Mouse (Mus musculus) MEL (cell line): ENCODE results near the gene Taldo1.

ENCODE experiments used
- CTCF ChIP-seq, 3 experiments: IDR thresholded peaks in 2 of 3; conservative IDR thresholded peaks in 1 of 3; 2 replicates each; pipeline ENCODE4 v1.5.1; 2011 to 2012; ENCODE audit warnings: low read length in 3 of 3, low read depth in 2 of 3, mild to moderate bottlenecking in 2 of 3, improper control_type of control experiment in 1 of 3, inconsistent platforms in 1 of 3, mixed read lengths in 1 of 3, moderate library complexity in 1 of 3; ENCODE audit not compliant: control insufficient read depth in 1 of 3, insufficient read depth in 1 of 3, poor library complexity in 1 of 3, severe bottlenecking in 1 of 3
- EP300 ChIP-seq, 2 experiments: IDR thresholded peaks; 2 replicates each; pipeline ENCODE4 v1.6.1; 2011; ENCODE audit warnings: improper control_type of control experiment in 2 of 2, low read length in 2 of 2, low read depth in 1 of 2, mild to moderate bottlenecking in 1 of 2
- NELFE ChIP-seq: IDR thresholded peaks from 2 replicates; pipeline ENCODE4 v1.6.1; 2011; ENCODE audit warnings: low read depth, low read length, improper control_type of control experiment
- POLR2A ChIP-seq, 2 experiments: IDR thresholded peaks; 2 replicates each; pipeline ENCODE4 v1.6.1; 2011 to 2012; ENCODE audit warnings: low read length in 2 of 2, mild to moderate bottlenecking in 2 of 2, control low read depth in 1 of 2, improper control_type of control experiment in 1 of 2, low read depth in 1 of 2, moderate library complexity in 1 of 2; ENCODE audit not compliant: control insufficient read depth in 1 of 2, insufficient read depth in 1 of 2, poor library complexity in 1 of 2
- POLR2AphosphoS5 ChIP-seq: IDR thresholded peaks from 2 replicates; pipeline ENCODE4 v1.6.1; 2012; ENCODE audit warnings: low read depth, borderline replicate concordance, mild to moderate bottlenecking, inconsistent platforms, low read length, moderate library complexity, mixed read lengths

DNA sequence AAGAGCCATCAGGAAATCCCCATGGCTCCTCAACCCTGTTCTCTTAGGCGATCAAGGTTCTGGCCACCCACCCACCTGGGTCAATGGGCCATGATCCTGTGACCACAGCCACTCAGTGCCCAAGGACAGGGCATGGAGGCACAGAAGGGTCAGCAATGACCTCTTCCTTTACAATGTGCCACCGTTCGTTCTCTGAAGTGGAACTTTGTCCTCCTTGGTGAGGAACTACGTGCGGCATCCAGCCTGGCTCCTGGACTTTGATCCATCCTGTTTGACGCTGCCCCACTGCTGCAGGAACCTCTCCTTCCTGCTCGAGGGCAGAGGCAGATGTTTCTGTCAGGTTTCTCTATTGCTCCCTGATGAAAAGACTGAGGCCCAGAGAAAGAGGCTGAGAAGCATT is 48.3 kb upstream of the Taldo1 start:
- TF ChIP-seq CTCF (IDR thresholded peaks at IDR 0.05 in 2 of 3, conservative IDR thresholded peaks at IDR 0.05 in 1 of 3; ENCODE audit: control insufficient read depth in 1 of 3, insufficient read depth in 1 of 3, low read depth in 2 of 3, low read length in 3 of 3, poor library complexity in 1 of 3, severe bottlenecking in 1 of 3) (no peak), POLR2A (IDR thresholded peaks at IDR 0.05; ENCODE audit: control insufficient read depth in 1 of 2, insufficient read depth in 1 of 2, low read depth in 1 of 2, low read length in 2 of 2, poor library complexity in 1 of 2) (no peak), EP300 (IDR thresholded peaks at IDR 0.05; ENCODE audit: low read depth in 1 of 2, low read length in 2 of 2) (no peak), POLR2AphosphoS5 (no peak), NELFE (no peak)
